Comparison of ENCODE assay signal across 11 mouse cellular contexts in genomic region chr14:27268986-27269700, GRCm38 (mm10).
DNase-seq lines count a peak whose midpoint lies in the region; ATAC-seq and TF ChIP-seq lines count a peak whose summit lies in the region.
"Had no signal": no experiment of that assay in that cellular context is flagged by ENCODE, and none has a peak within 500 bp of the region (broad histone marks: within the 10 kb centered on the region; RNA-seq: fewer than 3 reads in every experiment).

No protein-coding gene starts in this region.

- H3K9ac ChIP-seq in liver, postnatal 0 days (replicated peaks), result no peak overlapping the region
- H3K9ac ChIP-seq: embryonic facial prominence, embryonic 15.5 days; neural tube, embryonic 12.5 days had no signal

- 90% methylated on average over 16 of the region's 16 CpGs for WGBS in limb, embryonic 10.5 days
- 84% methylated on average over 16 of the region's 16 CpGs for WGBS in liver, postnatal 0 days (ENCODE audit: insufficient replicate concordance)

- TF ChIP-seq EP300 in liver, postnatal 0 days (IDR thresholded peaks at IDR 0.05; ENCODE audit: low read depth), result no peak

- H3K27me3 ChIP-seq in limb, embryonic 10.5 days (ENCODE audit: low read depth, poor library complexity, severe bottlenecking), result no peaks in the 10 kb centered on the region
- H3K27me3 ChIP-seq in liver, postnatal 0 days (ENCODE audit: insufficient read depth, low read length), result no peaks in the 10 kb centered on the region
- H3K27me3 ChIP-seq: embryonic facial prominence, embryonic 15.5 days; neural tube, embryonic 12.5 days had no signal

- DNase-seq in layer of hippocampus, adult 11-12 months (ENCODE audit: low spot score), result peak; percentile 35
- no peak for DNase-seq in layer of hippocampus, adult 9-10 months (ENCODE audit: low spot score)
- DNase-seq in cerebellum, postnatal 14 days, result peak; percentile 45 to 63
- DNase-seq in layer of hippocampus, adult 9-11 months, result peak; percentile 56
- DNase-seq in right cerebral cortex, postnatal 10 days (ENCODE audit: low spot score in 2 of 2), result peak; percentile 69 to 78
- no peak for DNase-seq in limb, embryonic 10.5 days (ENCODE audit: low spot score)
- no peak for DNase-seq in heart, adult 8-10 months (ENCODE audit: low spot score)
- DNase-seq in liver, postnatal 0 days, result no peak

- no peak overlapping the region for H3K4me2 ChIP-seq in liver, postnatal 0 days (ENCODE audit: low read depth, low read length)
- H3K4me2 ChIP-seq: embryonic facial prominence, embryonic 15.5 days; neural tube, embryonic 12.5 days had no signal

- no peak overlapping the region for H3K4me3 ChIP-seq in limb, embryonic 10.5 days
- no peak overlapping the region for H3K4me3 ChIP-seq in liver, postnatal 0 days (ENCODE audit: low read depth, low read length)
- H3K4me3 ChIP-seq: embryonic facial prominence, embryonic 15.5 days; midbrain, embryonic 10.5 days; neural tube, embryonic 12.5 days had no signal

- H3K27ac ChIP-seq in limb, embryonic 10.5 days, result no peak overlapping the region
- H3K27ac ChIP-seq in liver, postnatal 0 days (ENCODE audit: low read depth), result no peak overlapping the region
- H3K27ac ChIP-seq: embryonic facial prominence, embryonic 15.5 days; midbrain, embryonic 10.5 days; neural tube, embryonic 12.5 days had no signal

- TF ChIP-seq CTCF in liver, postnatal 0 days (IDR thresholded peaks at IDR 0.05; ENCODE audit: low read depth), result no peak

- peaks cover 11% of the 10 kb centered on the region; the same call in 1 of the 2 replicates for H3K4me1 ChIP-seq in limb, embryonic 10.5 days
- H3K4me1 ChIP-seq in liver, postnatal 0 days (ENCODE audit: insufficient read depth), result no peaks in the 10 kb centered on the region; the same call in 1 of the 2 replicates

- ATAC-seq in liver, postnatal 0 days, result no peak

- no peaks in the 10 kb centered on the region for H3K9me3 ChIP-seq in limb, embryonic 10.5 days (replicated peaks)
- H3K9me3 ChIP-seq in liver, postnatal 0 days (ENCODE audit: low read length), result no peaks in the 10 kb centered on the region
- H3K9me3 ChIP-seq: embryonic facial prominence, embryonic 15.5 days; midbrain, embryonic 10.5 days; neural tube, embryonic 12.5 days had no signal

- no peaks in the 10 kb centered on the region for H3K36me3 ChIP-seq in limb, embryonic 10.5 days
- no peaks in the 10 kb centered on the region for H3K36me3 ChIP-seq in liver, postnatal 0 days (replicated peaks; ENCODE audit: insufficient read depth, low read length)
- H3K36me3 ChIP-seq: embryonic facial prominence, embryonic 15.5 days; midbrain, embryonic 10.5 days; neural tube, embryonic 12.5 days had no signal

Comparison
In these comparisons a context has a peak if more than half of its experiments do, and no peak if none do; other contexts are left out.
1. DNase-seq: peak in layer of hippocampus, adult 11-12 months (single experiment), cerebellum, postnatal 14 days (2 of 2), layer of hippocampus, adult 9-11 months (single experiment) and right cerebral cortex, postnatal 10 days (2 of 2); none in layer of hippocampus, adult 9-10 months (single experiment), limb, embryonic 10.5 days (single experiment), heart, adult 8-10 months (single experiment) and liver, postnatal 0 days (single experiment).